Mouse (Mus musculus) heart, embryonic 13.5 days (tissue): ENCODE measurements around the gene Rbfox2. TPM values are rescaled to one million over a fixed set of nuclear protein-coding genes. Genes with fewer than 3 reads are reported as not detected.

Experiments
- ATAC-seq: fragments of 200-750 bp; cut with Nextera tagmentation; 2 replicates; pipeline ENCODE4 v1.8.0; 2017; ENCODE audit warnings: moderate TSS enrichment; ENCODE audit not compliant: insufficient number of reproducible peaks, low FRiP score, low TSS enrichment; ENCODE audit errors: extremely low read depth
- H3K27ac ChIP-seq: fragments of 300-500 bp; sonication (generic); replicated peaks from 2 replicates; pipeline ENCODE4 v1.5.1; 2015; ENCODE audit warnings: moderate library complexity, mild to moderate bottlenecking, inconsistent platforms
- H3K27me3 ChIP-seq: fragments of 300-500 bp; sonication (generic); replicated peaks from 2 replicates; pipeline ENCODE4 v1.6.1; 2015; ENCODE audit warnings: mild to moderate bottlenecking, inconsistent platforms
- H3K36me3 ChIP-seq: fragments of 300-500 bp; sonication (generic); 2 replicates; pipeline ENCODE4 v1.6.1; 2015; ENCODE audit warnings: mild to moderate bottlenecking, inconsistent platforms
- H3K4me1 ChIP-seq: fragments of 300-500 bp; sonication (generic); 2 replicates; pipeline ENCODE4 v1.6.1; 2015; ENCODE audit warnings: inconsistent platforms
- H3K4me2 ChIP-seq: fragments of 300-500 bp; sonication (generic); 2 replicates; pipeline ENCODE4 v1.6.1; 2015; ENCODE audit warnings: inconsistent platforms, mild to moderate bottlenecking, moderate library complexity
- H3K4me3 ChIP-seq: fragments of 300-500 bp; sonication (generic); 2 replicates; pipeline ENCODE4 v1.5.1; 2015; ENCODE audit warnings: moderate library complexity, mild to moderate bottlenecking, inconsistent platforms
- H3K9ac ChIP-seq: fragments of 300-500 bp; sonication (generic); 2 replicates; pipeline ENCODE4 v1.6.1; 2015; ENCODE audit warnings: inconsistent platforms, mild to moderate bottlenecking, moderate library complexity
- H3K9me3 ChIP-seq: fragments of 300-500 bp; sonication (generic); 2 replicates; pipeline ENCODE4 v1.6.1; 2016; ENCODE audit warnings: inconsistent platforms
- WGBS: fragments of 180-500 bp; shearing (Covaris S2); methylation state at CpG from one replicate; pipeline ENCODE4 v1.1.7; 2015; ENCODE audit warnings: mixed read lengths; 5-methylcytosine and 5-hydroxymethylcytosine counted together
- polyA plus RNA-seq: library from polyadenylated mRNA; unstranded; fragments of >200 nt; fragmentation: Nextera tagmentation; extraction: Ambion mirVana; gene quantifications from 2 replicates; pipeline ENCODE4 v1.2.1, GENCODE M21; 2015

Rbfox2 gene
- polyA plus RNA-seq, 1 experiment from 2014 or later: 64.8 TPM

- Histone ChIP-seq H3K27me3 (no peaks in the 10 kb centered on the region), H3K27ac (no peak overlapping the region), H3K9ac (no peak overlapping the region), H3K9me3 (no peaks in the 10 kb centered on the region), H3K36me3 (0 out of 2 replicates have a peak, but pooled peaks cover 8% of the 10 kb centered on the region), H3K4me3 (no peak overlapping the region), H3K4me2 (no peak overlapping the region), H3K4me1 (peaks cover 64% of the 10 kb centered on the region)
- WGBS: 34% methylated on average over 5 of the region's 5 CpGs
- ATAC-seq: no peak; the same call in 1 of the 2 replicates
Measured at GRCm38 (mm10) chr15:77185614-77186013, 121.2 kb downstream of the Rbfox2 start.

GRCm38 (mm10) chr15:77182800-77183199, 124.0 kb downstream of the Rbfox2 start:
- H3K9ac ChIP-seq: peak overlapping the region; percentile 64
- no peak overlapping the region for H3K4me3 ChIP-seq
- H3K4me1 ChIP-seq: peaks cover 49% of the 10 kb centered on the region
- ATAC-seq: no peak
- H3K4me2 ChIP-seq: no peak overlapping the region
- H3K9me3 ChIP-seq: no peaks in the 10 kb centered on the region
- H3K36me3 ChIP-seq: 0 out of 2 replicates have a peak, but pooled peaks cover 8% of the 10 kb centered on the region
- 54% methylated on average over 5 of the region's 5 CpGs for WGBS
- peak overlapping the region; percentile 88 for H3K27ac ChIP-seq
- no peaks in the 10 kb centered on the region for H3K27me3 ChIP-seq

- Histone ChIP-seq H3K27ac (peak overlapping the region; percentile 74), H3K9me3 (no peaks in the 10 kb centered on the region), H3K27me3 (no peaks in the 10 kb centered on the region), H3K9ac (peak overlapping the region; percentile 48; the same call in 1 of the 2 replicates), H3K4me2 (0 out of 2 replicates have a peak overlapping the region, but pooled peaks have one; percentile 18), H3K4me1 (peaks cover 40% of the 10 kb centered on the region), H3K36me3 (no peaks in the 10 kb centered on the region), H3K4me3 (no peak overlapping the region)
- no peak for ATAC-seq
- WGBS: 53% methylated on average over 5 of the region's 5 CpGs
Measured at GRCm38 (mm10) chr15:77174018-77174417, 132.8 kb downstream of the Rbfox2 start.

GRCm38 (mm10) chr15:77172414-77172813, 134.4 kb downstream of the Rbfox2 start:
- no peak overlapping the region for H3K4me3 ChIP-seq
- no peak overlapping the region for H3K9ac ChIP-seq
- H3K9me3 ChIP-seq: no peaks in the 10 kb centered on the region
- H3K36me3 ChIP-seq: no peaks in the 10 kb centered on the region
- WGBS: 46% methylated on average over 3 of the region's 3 CpGs
- H3K27me3 ChIP-seq: no peaks in the 10 kb centered on the region
- H3K27ac ChIP-seq: no peak overlapping the region; the same call in 1 of the 2 replicates
- no peak overlapping the region for H3K4me2 ChIP-seq
- peaks cover 37% of the 10 kb centered on the region for H3K4me1 ChIP-seq
- no peak for ATAC-seq

- Histone ChIP-seq H3K27me3 (no peaks in the 10 kb centered on the region), H3K9me3 (no peaks in the 10 kb centered on the region), H3K4me1 (peaks cover 53% of the 10 kb centered on the region), H3K4me3 (no peak overlapping the region), H3K27ac (no peak overlapping the region), H3K9ac (no peak overlapping the region), H3K4me2 (no peak overlapping the region), H3K36me3 (no peaks in the 10 kb centered on the region)
- no peak for ATAC-seq
- 56% methylated on average over 2 of the region's 2 CpGs for WGBS
Measured at GRCm38 (mm10) chr15:77168781-77169180, 138.0 kb downstream of the Rbfox2 start.

- Histone ChIP-seq H3K4me3 (no peak overlapping the region), H3K36me3 (no peaks in the 10 kb centered on the region), H3K27ac (no peak overlapping the region), H3K9ac (no peak overlapping the region), H3K4me1 (peaks cover 55% of the 10 kb centered on the region), H3K4me2 (no peak overlapping the region), H3K9me3 (no peaks in the 10 kb centered on the region), H3K27me3 (no peaks in the 10 kb centered on the region)
- WGBS: 55% methylated on average over 1 of the region's 1 CpGs
- no peak for ATAC-seq
Measured at GRCm38 (mm10) chr15:77166225-77166732, 140.5 kb downstream of the Rbfox2 start.

- H3K27me3 ChIP-seq: no peaks in the 10 kb centered on the region
- peak overlapping the region; percentile 83 for H3K27ac ChIP-seq
- peak overlapping the region; percentile 61 for H3K9ac ChIP-seq
- peak overlapping the region; percentile 39 for H3K4me2 ChIP-seq
- H3K36me3 ChIP-seq: no peaks in the 10 kb centered on the region
- H3K9me3 ChIP-seq: no peaks in the 10 kb centered on the region
- H3K4me1 ChIP-seq: peaks cover 80% of the 10 kb centered on the region
- no peak overlapping the region for H3K4me3 ChIP-seq
- no peak; the same call in 1 of the 2 replicates for ATAC-seq
- WGBS: 27% methylated on average over 6 of the region's 6 CpGs
Measured at GRCm38 (mm10) chr15:77163336-77163735, 143.5 kb downstream of the Rbfox2 start.

GRCm38 (mm10) chr15:77162931-77163330, 143.9 kb downstream of the Rbfox2 start:
- WGBS: 53% methylated on average over 4 of the region's 6 CpGs
- Histone ChIP-seq H3K4me3 (no peak overlapping the region), H3K27me3 (no peaks in the 10 kb centered on the region), H3K9ac (peak overlapping the region; percentile 61), H3K36me3 (no peaks in the 10 kb centered on the region), H3K27ac (peak overlapping the region; percentile 83), H3K4me1 (peaks cover 84% of the 10 kb centered on the region), H3K9me3 (no peaks in the 10 kb centered on the region), H3K4me2 (peak overlapping the region; percentile 39)
- ATAC-seq: no peak

GRCm38 (mm10) chr15:77161382-77161781, 145.4 kb downstream of the Rbfox2 start:
- Histone ChIP-seq H3K27ac (peak overlapping the region; percentile 67), H3K4me1 (peaks cover 92% of the 10 kb centered on the region), H3K36me3 (no peaks in the 10 kb centered on the region), H3K9ac (0 out of 2 replicates have a peak overlapping the region, but pooled peaks have one; percentile 21), H3K27me3 (no peaks in the 10 kb centered on the region), H3K4me3 (no peak overlapping the region), H3K4me2 (0 out of 2 replicates have a peak overlapping the region, but pooled peaks have one; percentile 12), H3K9me3 (no peaks in the 10 kb centered on the region)
- WGBS: 35% methylated on average over 5 of the region's 5 CpGs
- no peak for ATAC-seq

GRCm38 (mm10) chr15:77160848-77161247, 146.0 kb downstream of the Rbfox2 start:
- no peaks in the 10 kb centered on the region for H3K9me3 ChIP-seq
- no peaks in the 10 kb centered on the region for H3K36me3 ChIP-seq
- no peak overlapping the region for H3K9ac ChIP-seq
- no peak for ATAC-seq
- H3K27ac ChIP-seq: peak overlapping the region; percentile 67
- WGBS: 86% methylated on average over 4 of the region's 4 CpGs
- no peak overlapping the region for H3K4me2 ChIP-seq
- no peak overlapping the region for H3K4me3 ChIP-seq
- no peaks in the 10 kb centered on the region for H3K27me3 ChIP-seq
- H3K4me1 ChIP-seq: peaks cover 92% of the 10 kb centered on the region

- Histone ChIP-seq H3K9me3 (no peaks in the 10 kb centered on the region), H3K27me3 (no peaks in the 10 kb centered on the region), H3K4me3 (no peak overlapping the region), H3K27ac (peak overlapping the region; percentile 73), H3K36me3 (no peaks in the 10 kb centered on the region), H3K9ac (peak overlapping the region; percentile 61), H3K4me1 (peaks cover 61% of the 10 kb centered on the region), H3K4me2 (no peak overlapping the region)
- no peak for ATAC-seq
- WGBS: 20% methylated on average over 3 of the region's 3 CpGs
Measured at GRCm38 (mm10) chr15:77156525-77156924, 150.3 kb downstream of the Rbfox2 start.

GRCm38 (mm10) chr15:77154248-77154785, 152.5 kb downstream of the Rbfox2 start:
- H3K27me3 ChIP-seq: no peaks in the 10 kb centered on the region
- H3K36me3 ChIP-seq: peaks cover 2% of the 10 kb centered on the region; the same call in 1 of the 2 replicates
- 0 out of 2 replicates have a peak overlapping the region, but pooled peaks have one; percentile 93 for H3K9ac ChIP-seq
- ATAC-seq: no peak
- H3K4me2 ChIP-seq: peak overlapping the region; percentile 82
- H3K4me3 ChIP-seq: no peak overlapping the region
- 57% methylated on average over 10 of the region's 10 CpGs for WGBS
- H3K9me3 ChIP-seq: no peaks in the 10 kb centered on the region
- H3K27ac ChIP-seq: peak overlapping the region; percentile 96
- H3K4me1 ChIP-seq: peaks cover 62% of the 10 kb centered on the region
